Mouse (Mus musculus) NIH3T3 (cell line): ENCODE measurements around the gene Arg2.

Source experiments
- DNase-seq: peaks from one replicate; pipeline ENCODE4 v3.0.0-alpha.2; 2012; ENCODE audit warnings: low read depth

Gene Arg2

DNA sequence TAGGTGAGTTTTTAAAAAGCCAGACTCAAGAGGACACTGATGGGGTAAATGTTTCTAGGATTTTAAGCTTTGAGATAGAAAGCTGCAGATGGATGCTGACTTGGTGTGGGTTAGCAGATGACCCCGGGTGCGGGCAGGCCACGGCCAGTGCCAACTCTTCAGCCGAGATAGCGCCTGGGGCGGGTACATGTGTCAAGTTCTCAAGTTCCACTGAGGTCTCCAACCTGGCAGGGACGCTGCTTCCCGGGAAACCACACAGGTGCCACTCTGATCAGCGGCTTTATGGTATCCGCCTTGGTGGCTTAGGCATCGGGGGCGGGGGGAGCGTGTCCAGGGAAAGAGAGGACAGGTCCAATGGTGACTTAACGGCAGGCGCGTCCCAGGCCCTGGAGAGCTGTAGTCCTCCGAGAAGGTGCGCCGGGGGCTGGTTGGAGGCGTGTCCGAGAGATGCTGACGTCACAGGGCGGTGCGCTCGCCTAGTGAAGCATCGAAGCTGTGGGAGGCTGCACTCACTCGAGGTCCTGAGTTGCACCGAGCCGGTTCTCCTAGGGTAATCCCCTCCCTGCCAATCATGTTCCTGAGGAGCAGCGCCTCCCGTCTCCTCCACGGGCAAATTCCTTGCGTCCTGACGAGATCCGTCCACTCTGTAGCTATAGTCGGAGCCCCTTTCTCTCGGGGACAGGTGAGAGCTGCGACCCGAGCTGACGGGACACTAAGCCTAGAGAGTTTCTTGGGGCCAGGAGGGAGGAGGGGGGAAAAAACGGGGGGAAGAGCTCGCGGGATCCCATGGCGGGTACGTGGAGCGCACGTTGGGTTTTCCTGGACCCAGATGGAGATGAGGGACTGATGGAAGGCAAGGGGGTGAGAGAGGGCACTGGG lies at the start of gene Arg2:
Gene Arg2 (plus strand): TSS at position 479 of the 879 bp plus-strand sequence.
- DNase-seq: peak; percentile 8

DNA sequence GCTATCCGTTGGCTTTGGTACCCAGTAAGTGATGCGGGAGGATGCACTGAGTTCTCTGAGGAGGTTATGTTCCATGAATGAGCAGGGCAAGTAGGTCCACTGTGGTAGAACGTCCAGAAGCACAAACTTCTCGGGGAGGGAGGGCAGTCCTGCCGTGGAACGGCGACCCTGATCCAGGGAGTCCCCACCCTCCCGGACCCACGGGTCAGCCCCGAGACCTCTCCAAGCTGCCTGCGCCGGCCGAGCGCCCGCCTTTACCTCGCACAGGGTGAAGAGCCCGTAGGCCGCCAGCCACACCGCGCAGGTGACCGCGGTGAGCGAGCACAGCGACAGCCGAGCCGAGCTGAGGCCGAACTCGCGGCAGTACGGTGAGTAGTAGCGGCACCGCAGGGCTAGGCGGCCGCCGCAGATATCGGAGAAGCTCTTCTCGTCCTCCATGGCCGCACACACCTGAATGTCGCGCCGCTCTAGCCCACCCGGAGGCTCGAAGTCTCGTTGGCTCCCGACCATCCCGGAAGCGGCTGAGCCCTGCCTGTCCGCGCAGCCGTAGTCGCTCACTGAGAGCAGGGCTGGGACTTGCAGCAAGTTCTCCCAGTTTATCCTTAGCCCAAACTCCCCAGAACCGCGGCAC lies 41.3 kb upstream of the Arg2 start, which contains the start of gene Pigh:
Gene Pigh (minus strand): TSS at position 470 of the 631 bp plus-strand sequence.
- peak; percentile 88 for DNase-seq

GRCm38 (mm10) chr12:79092569-79092968 lies 38.0 kb upstream of the Arg2 start:
- DNase-seq: peak; percentile 67

GRCm38 (mm10) chr12:79097106-79097752 lies 33.3 kb upstream of the Arg2 start:
- peak; percentile 78 for DNase-seq

DNA sequence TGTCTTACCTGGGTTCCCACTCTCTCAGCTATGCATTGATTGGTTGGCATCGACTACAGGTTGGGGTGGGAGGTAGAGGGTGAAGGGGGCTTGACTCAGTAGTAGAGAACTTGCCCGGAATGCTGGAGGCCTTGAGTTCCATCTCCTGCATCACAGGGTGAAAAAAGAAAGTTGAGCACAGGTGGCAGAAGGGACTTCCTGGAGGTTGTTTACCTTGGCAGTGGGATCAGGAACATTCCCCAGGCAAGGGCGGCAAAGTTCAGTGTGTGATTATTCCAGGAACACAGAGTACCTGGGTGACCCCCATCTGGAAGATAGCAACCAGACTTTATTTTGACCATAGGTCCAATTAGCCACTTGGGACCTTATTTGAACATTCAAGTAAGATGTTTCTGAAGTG lies 26.8 kb upstream of the Arg2 start:
- DNase-seq: no peak

- DNase-seq: peak; percentile 19
Measured at GRCm38 (mm10) chr12:79104544-79104943, 26.0 kb upstream of the Arg2 start.

GRCm38 (mm10) chr12:79105312-79105711 lies 25.3 kb upstream of the Arg2 start:
- no peak for DNase-seq

- no peak for DNase-seq
Measured at GRCm38 (mm10) chr12:79118991-79119390, 11.6 kb upstream of the Arg2 start.

DNA sequence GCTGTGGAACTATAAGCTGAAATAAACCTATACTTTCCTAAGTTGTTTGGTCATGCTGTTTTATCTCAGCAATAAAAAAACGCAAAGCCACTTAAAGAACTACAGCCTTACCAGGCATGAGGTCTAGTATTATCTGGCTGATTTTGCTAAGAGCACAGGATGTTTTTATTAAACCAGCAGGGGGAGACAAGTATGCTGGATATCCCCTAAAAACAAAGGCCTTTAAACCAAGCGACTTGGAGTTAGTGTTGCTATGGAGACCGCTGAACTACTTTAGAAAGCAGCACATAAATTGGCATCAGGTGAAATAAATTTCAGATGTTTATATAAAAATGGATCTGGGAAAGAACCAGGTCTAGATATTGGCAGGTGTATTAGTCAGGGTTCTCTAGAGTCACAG lies 7.8 kb upstream of the Arg2 start:
- peak; percentile 57 for DNase-seq

DNA sequence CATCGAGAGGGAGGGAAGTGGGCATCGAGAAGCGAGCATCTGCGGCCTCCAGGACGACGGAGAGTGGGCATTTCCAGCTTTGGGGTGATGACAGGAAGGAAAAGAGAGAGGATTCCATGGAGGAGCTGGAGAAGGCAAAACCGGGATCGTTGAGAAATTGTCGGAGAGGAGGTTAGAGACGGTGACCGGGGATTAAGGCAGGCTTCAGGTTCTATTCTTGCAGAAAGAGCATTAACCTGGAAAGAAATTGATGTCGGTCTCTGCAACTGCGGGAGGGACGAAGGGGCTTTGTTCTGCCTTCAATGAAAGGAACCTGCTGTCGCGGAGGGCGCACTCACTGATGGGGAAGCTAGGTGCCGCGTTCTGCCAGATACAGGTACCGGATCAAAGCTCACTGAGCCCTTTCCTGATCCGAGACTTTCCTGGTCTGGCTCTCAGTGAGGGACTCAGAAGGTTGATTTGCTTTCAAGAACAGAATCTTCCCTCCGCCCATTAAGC lies 650 bp downstream of the Arg2 start:
- no peak for DNase-seq

- DNase-seq: peak; percentile 60
Measured at GRCm38 (mm10) chr12:79131706-79132460, 1.3 kb downstream of the Arg2 start.

GRCm38 (mm10) chr12:79134676-79135075 lies 4.1 kb downstream of the Arg2 start:
- DNase-seq: no peak

GRCm38 (mm10) chr12:79135105-79135504 lies 4.5 kb downstream of the Arg2 start:
- DNase-seq: no peak

DNA sequence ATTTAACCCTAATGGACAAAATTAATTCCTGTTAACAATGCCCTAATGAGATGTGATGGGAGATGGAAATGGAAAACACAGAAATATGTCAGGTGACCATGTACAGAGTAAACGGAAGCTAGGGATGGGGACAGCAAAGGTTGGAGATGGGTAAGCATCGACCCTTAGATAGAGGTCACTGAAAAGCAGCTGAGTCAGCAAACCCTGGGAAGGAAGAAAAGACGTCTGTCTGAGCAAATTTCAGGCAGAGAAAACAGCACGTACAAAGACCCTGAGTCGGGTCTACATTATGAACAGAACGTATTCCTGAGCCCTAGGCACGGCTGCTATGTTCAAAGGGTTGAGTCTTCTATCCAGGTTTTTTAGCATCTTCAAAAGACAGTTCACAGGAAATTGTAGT lies 6.4 kb downstream of the Arg2 start:
- DNase-seq: no peak

DNA sequence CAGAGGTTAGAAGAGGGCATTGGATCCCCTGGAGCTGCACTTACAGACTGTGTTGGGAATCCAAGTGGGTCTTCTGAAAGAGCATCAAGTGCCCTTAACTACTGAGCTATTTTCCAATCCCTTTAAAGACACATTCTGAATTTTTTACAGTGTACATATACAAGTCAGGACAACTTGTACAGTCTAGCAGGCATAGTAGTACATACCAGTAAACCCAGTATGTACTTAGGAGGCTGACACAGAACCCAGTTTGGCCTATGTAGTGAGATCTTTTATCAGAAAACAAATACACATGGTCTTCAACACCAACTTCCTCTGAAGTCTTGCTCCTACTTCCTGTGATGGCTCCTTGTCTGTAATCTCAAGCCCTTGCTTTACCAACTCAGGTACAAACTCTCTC lies 8.4 kb downstream of the Arg2 start:
- no peak for DNase-seq

GRCm38 (mm10) chr12:79139417-79139816 lies 8.8 kb downstream of the Arg2 start:
- DNase-seq: no peak

GRCm38 (mm10) chr12:79140811-79141210 lies 10.2 kb downstream of the Arg2 start:
- no peak for DNase-seq

DNA sequence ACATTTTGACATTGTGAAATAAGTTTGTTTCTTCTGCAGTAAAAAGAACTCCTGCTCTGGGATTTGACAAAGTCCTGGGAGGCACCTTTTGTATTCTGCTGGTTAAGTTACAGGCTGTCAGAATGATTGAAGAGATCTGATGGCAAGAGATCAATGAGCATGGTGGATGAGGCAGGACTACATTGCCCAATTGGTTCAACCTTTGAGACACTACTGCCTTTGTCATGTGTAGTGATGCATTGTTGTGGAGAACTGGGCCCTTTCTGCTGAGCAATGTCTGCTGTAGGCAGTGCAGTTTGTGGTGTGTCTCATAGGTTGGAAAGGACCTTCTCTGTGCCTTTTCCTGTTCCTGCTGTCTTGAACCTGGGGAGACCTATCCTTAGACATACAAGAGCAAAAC lies 10.8 kb downstream of the Arg2 start:
- no peak for DNase-seq

DNA sequence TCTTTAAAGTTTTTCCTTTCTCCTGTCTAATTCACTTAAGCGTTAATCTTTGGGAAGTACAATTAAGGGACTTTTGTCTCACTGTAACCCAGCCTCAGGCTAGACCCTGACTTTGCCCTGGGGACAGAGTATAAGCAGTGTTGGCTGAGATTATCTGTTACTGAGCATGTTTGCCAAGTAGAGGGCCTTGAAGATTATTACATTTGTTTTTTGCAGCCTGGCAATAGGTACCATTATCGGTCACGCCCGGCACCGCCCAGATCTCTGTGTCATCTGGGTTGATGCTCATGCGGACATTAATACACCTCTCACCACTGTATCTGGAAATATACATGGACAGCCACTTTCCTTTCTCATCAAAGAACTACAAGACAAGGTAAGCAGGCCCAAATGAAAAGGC lies 19.1 kb downstream of the Arg2 start:
- DNase-seq: no peak

DNA sequence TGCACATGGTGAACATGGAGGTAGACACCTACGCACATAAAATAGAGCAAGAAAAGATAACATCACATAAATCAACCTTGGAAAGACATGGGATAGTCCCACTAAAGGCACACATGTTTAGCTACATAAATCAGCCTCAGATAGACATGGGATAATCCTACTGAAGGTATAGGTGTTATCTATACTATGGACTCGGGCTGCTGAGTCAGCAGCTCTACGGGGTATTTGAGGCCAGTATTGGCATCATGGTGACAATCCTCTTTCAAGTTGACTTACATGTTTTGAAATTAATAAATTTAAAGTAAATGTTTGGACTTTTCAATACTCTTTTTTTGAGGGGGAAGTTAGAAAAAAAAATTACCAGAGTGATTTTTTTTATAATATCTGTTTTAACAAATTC lies 32.3 kb downstream of the Arg2 start:
- DNase-seq: no peak

DNA sequence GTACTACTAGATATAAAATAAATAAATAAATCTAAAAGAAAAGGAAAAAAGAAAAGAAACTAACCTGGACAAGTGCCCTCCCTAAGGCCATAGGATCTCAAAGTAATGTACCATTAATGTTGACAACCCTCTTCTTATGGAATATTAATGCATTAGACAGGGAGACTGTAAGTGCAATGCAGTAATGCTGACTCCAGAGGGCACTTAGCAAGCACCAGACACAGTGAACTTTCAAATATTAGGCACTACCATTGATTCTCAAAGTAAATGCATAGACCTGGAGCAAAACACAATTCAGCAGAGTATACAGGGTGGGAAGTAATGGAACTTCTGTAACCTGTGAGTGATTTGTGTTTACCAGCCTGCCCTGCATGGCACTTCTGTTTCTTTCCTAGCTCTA lies 38.6 kb downstream of the Arg2 start:
- DNase-seq: peak; percentile 16

DNA sequence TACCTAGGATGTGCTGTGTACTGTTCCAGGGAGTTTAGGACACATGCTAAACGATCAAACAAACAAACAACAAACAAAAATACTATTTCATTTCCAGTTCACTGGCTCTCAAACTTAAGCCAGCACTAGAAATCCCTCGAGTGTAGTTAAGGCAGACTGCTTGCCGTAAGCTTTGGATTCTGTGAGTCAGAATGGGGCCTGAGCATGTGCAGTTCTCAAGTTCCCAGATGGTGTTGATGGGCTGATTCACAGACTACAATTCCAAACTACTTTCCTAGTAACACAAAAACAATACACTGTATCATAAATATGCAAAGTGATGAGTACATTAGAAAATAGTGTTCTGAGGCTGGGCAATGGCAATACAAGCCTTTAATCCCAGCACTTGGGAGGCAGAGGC lies 39.8 kb downstream of the Arg2 start:
- peak; percentile 82 for DNase-seq
